Mouse (Mus musculus) embryonic facial prominence, embryonic 12.5 days (tissue): ENCODE measurements around the gene Pdap1. TPM values are rescaled to one million over a fixed set of nuclear protein-coding genes. Genes with fewer than 3 reads are reported as not detected.

Experiments
- ATAC-seq: fragments of 200-750 bp; cut with Nextera tagmentation; 2 replicates; pipeline ENCODE4 v1.8.0; 2017; ENCODE audit not compliant: insufficient number of reproducible peaks, insufficient read depth, low FRiP score, low TSS enrichment
- H3K27ac ChIP-seq: fragments of 300-500 bp; sonication (generic); 2 replicates; pipeline ENCODE4 v1.5.1; 2016; ENCODE audit warnings: mild to moderate bottlenecking
- H3K27me3 ChIP-seq: fragments of 300-500 bp; sonication (generic); 2 replicates; pipeline ENCODE4 v1.6.1; 2016; ENCODE audit warnings: mild to moderate bottlenecking, moderate library complexity
- H3K36me3 ChIP-seq: fragments of 300-500 bp; sonication (generic); 2 replicates; pipeline ENCODE4 v1.6.1; 2016; ENCODE audit warnings: mild to moderate bottlenecking
- H3K4me1 ChIP-seq: fragments of 300-500 bp; sonication (generic); 2 replicates; pipeline ENCODE4 v1.6.1; 2016
- H3K4me2 ChIP-seq: fragments of 300-500 bp; sonication (generic); replicated peaks from 2 replicates; pipeline ENCODE4 v1.6.1; 2016; ENCODE audit warnings: mild to moderate bottlenecking, moderate library complexity
- H3K4me3 ChIP-seq: fragments of 300-500 bp; sonication (generic); 2 replicates; pipeline ENCODE4 v1.5.1; 2016; ENCODE audit warnings: mild to moderate bottlenecking
- H3K9ac ChIP-seq: fragments of 300-500 bp; sonication (generic); 2 replicates; pipeline ENCODE4 v1.6.1; 2016; ENCODE audit warnings: mild to moderate bottlenecking, moderate library complexity
- H3K9me3 ChIP-seq: fragments of 300-500 bp; sonication (generic); 2 replicates; pipeline ENCODE4 v1.6.1; 2016; ENCODE audit warnings: mild to moderate bottlenecking, moderate library complexity
- WGBS: fragments of 180-500 bp; shearing (Covaris S2); methylation state at CpG from one replicate; pipeline ENCODE4 v1.1.7; 2016; 5-methylcytosine and 5-hydroxymethylcytosine counted together
- polyA plus RNA-seq: library from polyadenylated mRNA; unstranded; fragments of >200 nt; fragmentation: Nextera tagmentation; extraction: Ambion mirVana; gene quantifications from 2 replicates; pipeline ENCODE4 v1.2.1, GENCODE M21; 2016

Pdap1 gene
- polyA plus RNA-seq, 1 experiment from 2014 or later: 130 TPM

DNA sequence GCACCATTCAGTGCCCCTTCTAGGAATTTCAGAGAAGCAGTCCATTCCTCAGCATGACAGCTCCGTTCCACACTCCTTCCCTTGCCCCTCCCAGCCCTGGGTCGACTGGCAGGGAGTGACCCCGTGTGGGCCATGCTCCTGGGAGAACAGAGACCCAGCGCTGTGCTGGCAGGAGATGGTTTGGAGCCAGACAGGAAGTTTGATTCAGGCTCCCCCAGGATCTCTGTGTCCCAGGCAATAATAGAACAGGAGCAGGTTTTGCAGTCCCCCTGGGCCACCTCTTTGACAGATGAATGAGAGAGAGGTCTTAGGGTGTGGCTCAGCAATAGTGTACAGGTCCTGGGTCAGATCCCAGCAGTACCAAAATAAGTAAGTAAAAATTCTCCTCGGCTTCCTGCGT lies 22.0 kb downstream of the Pdap1 start:
- H3K9me3 ChIP-seq: no peaks in the 10 kb centered on the region
- no peak overlapping the region for H3K4me2 ChIP-seq
- no peak overlapping the region for H3K27ac ChIP-seq
- H3K4me3 ChIP-seq: no peak overlapping the region
- H3K36me3 ChIP-seq: peaks cover under 1% of the 10 kb centered on the region; the same call in 1 of the 2 replicates
- H3K9ac ChIP-seq: no peak overlapping the region
- WGBS: 50% methylated on average over 6 of the region's 6 CpGs
- ATAC-seq: no peak
- H3K4me1 ChIP-seq: peaks cover 19% of the 10 kb centered on the region; the same call in 1 of the 2 replicates
- peaks cover 6% of the 10 kb centered on the region; the same call in 1 of the 2 replicates for H3K27me3 ChIP-seq

DNA sequence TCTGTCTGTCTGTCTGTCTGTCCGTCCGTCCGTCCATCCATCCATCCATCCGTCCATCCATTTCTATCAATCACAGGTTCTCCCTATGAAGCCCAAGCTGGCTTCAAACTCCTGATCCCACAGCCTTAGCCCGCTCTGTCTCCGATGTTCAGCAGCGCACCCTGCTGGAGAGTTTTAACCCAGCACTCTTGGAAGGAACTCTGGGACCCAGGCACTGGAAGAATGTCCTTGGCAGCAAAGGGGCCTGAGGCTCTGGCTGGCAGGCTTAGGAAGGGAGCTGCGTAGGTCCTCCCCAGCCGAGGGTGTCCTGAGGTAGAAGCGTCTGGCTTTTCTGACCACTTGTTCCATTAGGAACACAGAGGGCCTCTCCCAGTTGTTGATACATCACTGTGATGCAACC lies 23.1 kb downstream of the Pdap1 start:
- Histone ChIP-seq H3K9me3 (no peaks in the 10 kb centered on the region), H3K4me2 (no peak overlapping the region), H3K27me3 (peaks cover 6% of the 10 kb centered on the region; the same call in 1 of the 2 replicates), H3K9ac (no peak overlapping the region), H3K36me3 (no peaks in the 10 kb centered on the region), H3K4me3 (no peak overlapping the region), H3K27ac (no peak overlapping the region), H3K4me1 (peaks cover 19% of the 10 kb centered on the region; the same call in 1 of the 2 replicates)
- ATAC-seq: no peak
- WGBS: 46% methylated on average over 10 of the region's 10 CpGs

DNA sequence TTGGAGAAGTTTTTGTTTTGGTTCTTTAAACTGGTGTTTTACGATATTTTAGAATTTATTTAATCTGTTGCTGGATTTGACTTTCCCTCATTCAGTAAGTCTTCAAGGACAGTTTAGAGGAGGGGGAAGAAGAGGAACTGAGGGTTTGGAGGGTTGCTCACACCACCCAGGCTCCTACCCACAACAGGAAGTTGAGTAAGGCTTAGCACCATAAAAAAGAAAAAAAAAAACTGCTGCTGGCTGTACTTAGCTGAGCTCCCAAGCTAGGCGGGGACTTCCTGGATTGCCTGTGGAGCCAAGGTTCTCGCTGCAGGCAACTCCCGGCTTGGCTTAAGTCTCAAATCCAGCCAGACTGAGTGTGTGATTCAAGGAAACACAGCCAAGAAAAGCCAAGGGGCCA lies 23.7 kb downstream of the Pdap1 start:
- no peak overlapping the region for H3K9ac ChIP-seq
- no peak for ATAC-seq
- no peak overlapping the region for H3K4me3 ChIP-seq
- H3K27me3 ChIP-seq: peaks cover 6% of the 10 kb centered on the region; the same call in 1 of the 2 replicates
- H3K36me3 ChIP-seq: no peaks in the 10 kb centered on the region
- peaks cover 19% of the 10 kb centered on the region; the same call in 1 of the 2 replicates for H3K4me1 ChIP-seq
- WGBS: 45% methylated on average over 4 of the region's 4 CpGs
- H3K4me2 ChIP-seq: no peak overlapping the region
- no peak overlapping the region for H3K27ac ChIP-seq
- no peaks in the 10 kb centered on the region for H3K9me3 ChIP-seq

DNA sequence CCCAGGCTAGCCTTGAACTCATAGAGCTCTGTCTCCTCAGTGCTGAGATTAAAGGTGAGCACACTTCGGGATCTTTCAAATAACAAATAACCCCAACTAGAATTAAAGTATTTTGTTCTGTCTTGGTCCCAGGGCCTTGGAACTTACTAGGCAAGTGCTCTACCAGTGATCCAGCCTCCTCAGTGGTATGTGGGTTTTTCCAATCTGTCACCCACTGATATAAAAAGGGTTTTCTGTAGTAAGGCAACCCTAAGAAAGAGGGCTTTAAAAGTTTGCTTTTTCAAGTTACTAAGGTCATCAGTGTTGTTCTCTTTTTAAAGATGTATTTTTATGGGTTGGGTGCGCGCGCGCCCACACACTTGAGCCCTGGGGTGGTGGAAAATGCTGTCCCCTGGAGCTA lies 24.3 kb downstream of the Pdap1 start:
- 94% methylated on average over 5 of the region's 5 CpGs for WGBS
- Histone ChIP-seq H3K9ac (no peak overlapping the region), H3K9me3 (no peaks in the 10 kb centered on the region), H3K27ac (no peak overlapping the region), H3K4me1 (peaks cover 16% of the 10 kb centered on the region; the same call in 1 of the 2 replicates), H3K4me2 (no peak overlapping the region), H3K36me3 (peaks cover 4% of the 10 kb centered on the region), H3K4me3 (no peak overlapping the region), H3K27me3 (peaks cover 6% of the 10 kb centered on the region; the same call in 1 of the 2 replicates)
- no peak for ATAC-seq

DNA sequence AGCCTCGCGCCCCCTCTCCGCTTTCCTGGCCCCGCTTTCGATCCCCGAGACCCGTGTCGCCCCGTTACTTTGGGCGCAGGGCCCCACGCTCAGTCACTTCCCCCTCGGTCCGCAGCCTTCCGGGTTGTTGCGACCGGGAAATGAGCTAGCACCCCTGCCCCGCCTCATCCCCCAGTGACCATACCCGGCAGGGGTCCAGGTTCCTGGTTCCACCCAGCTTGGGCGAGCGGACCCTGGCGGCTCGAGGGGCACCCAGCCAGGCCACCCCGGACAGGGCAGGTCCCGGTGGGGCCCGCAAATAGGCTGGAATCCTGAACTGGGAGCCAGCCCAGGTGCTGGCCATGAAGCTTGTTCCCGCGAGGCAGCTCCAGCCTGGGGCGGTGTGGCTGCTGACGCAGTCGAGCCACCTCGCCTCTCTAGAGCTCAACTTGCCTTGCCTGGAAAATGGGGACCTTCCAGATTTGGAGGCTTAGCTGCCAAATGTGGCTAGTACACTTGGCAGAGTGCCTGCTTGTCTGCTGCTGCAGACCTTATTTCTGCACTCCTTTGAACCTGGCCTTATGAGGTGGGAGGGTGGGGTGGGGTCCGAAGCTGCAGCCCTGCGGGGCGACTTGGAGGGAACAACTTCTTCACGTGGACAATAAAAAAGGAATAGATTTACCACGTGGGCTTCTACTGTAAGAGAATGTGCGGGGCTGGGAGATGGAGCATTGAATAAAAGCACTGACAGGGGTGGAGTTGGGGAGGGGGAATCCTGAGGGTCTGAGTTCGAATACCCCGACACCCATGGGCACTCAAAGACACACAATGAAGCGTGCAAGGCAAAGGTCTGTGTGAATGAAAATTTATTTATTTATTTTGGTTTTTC lies 25.2 kb downstream of the Pdap1 start:
- Histone ChIP-seq H3K4me3 (peak overlapping the region; percentile 55), H3K4me1 (0 out of 2 replicates have a peak, but pooled peaks cover 11% of the 10 kb centered on the region), H3K4me2 (peak overlapping the region; percentile 81), H3K27ac (no peak overlapping the region), H3K27me3 (peaks cover 6% of the 10 kb centered on the region; the same call in 1 of the 2 replicates), H3K36me3 (peaks cover 13% of the 10 kb centered on the region), H3K9me3 (no peaks in the 10 kb centered on the region), H3K9ac (peak overlapping the region; percentile 62)
- no peak for ATAC-seq
- 22% methylated on average over 33 of the region's 40 CpGs for WGBS

DNA sequence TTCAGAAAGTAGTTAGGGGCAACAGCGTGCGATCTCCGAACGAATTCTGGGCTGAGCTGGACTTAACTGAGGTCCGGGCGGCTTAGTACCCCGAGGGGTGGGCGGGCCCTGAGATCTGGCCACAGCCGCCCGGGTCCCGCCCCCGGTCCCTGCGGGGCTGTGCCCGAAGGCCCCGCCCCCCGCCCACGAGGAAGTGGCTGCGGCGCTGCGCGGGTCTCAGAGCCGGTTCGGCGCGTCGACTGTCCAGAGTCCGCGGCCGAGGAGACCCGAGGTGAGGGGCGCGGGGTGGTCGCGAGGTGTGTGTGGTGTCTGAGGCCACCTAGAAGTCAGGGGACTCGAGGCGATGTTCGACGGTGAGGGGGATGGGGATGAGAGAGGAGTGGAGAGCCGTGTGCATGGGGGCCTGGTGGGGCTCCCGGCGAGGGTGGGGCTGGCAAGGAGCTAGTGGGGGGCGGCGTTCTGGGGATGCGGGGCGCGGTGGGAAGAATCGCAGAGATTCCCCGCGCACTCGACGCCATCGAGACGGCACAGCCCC lies 25.9 kb downstream of the Pdap1 start, which contains the start of gene Arpc1b:
Gene Arpc1b (plus strand): TSS at position 145 of the 535 bp plus-strand sequence.
- WGBS: under 1% methylated on average over 45 of the region's 53 CpGs
- Histone ChIP-seq H3K4me2 (peak within 1 kb of the TSS; percentile 81), H3K27ac (no peak within 1 kb of the TSS), H3K9me3 (no peaks in the 10 kb centered on the region), H3K36me3 (peaks cover 20% of the 10 kb centered on the region), H3K4me1 (0 out of 2 replicates have a peak, but pooled peaks cover 11% of the 10 kb centered on the region), H3K27me3 (peaks cover 6% of the 10 kb centered on the region; the same call in 1 of the 2 replicates), H3K4me3 (peak within 1 kb of the TSS; percentile 55), H3K9ac (peak within 1 kb of the TSS; percentile 62)
- 0 out of 2 replicates have a peak, but pooled peaks have one; percentile 55 for ATAC-seq

DNA sequence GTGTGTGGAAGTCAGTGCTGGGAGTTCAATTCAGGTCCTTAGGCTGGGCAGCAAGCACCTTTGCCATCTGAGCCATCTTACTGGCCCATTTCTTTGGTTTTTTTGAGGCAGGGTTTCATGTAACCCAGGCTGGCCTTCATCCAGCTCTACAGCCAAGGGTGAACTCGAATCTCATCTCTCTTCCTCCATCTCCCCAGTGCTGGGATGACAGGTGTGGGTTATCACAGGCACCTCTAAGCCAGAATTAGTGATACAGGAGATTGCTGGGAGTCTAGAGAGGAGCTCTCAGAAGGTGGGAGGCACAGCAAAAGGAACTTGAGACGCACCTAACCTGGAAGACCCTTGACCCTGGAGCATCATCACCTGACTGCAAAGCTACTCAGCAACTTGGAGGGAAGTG lies 26.6 kb downstream of the Pdap1 start:
- Histone ChIP-seq H3K4me3 (peak overlapping the region; percentile 55), H3K9ac (no peak overlapping the region), H3K27me3 (peaks cover 6% of the 10 kb centered on the region; the same call in 1 of the 2 replicates), H3K36me3 (peaks cover 25% of the 10 kb centered on the region), H3K9me3 (no peaks in the 10 kb centered on the region), H3K4me2 (peak overlapping the region; percentile 81), H3K27ac (no peak overlapping the region), H3K4me1 (0 out of 2 replicates have a peak, but pooled peaks cover 11% of the 10 kb centered on the region)
- no peak for ATAC-seq
- 44% methylated on average over 2 of the region's 2 CpGs for whole genome bisulfite sequencing

DNA sequence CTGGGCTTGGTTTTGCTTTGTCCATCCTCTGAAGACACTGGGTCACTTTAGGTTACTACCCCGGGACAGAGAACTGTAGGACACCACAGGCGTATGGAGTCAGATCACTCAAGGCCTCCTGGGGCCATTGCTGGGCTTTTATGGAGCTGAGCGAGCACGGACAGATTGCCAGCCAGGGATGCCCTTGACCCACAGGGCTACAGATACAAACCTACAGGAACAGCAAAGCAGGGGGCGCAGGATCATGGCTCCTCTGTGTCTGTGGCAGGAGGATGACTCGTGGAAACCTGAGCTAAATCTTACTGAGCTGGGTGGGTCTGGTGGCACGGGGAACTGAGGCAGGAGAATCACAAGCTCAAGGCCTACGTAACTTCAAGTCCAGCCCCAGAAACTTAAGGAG lies 27.5 kb downstream of the Pdap1 start:
- 77% methylated on average over 8 of the region's 8 CpGs for WGBS
- Histone ChIP-seq H3K9me3 (no peaks in the 10 kb centered on the region), H3K4me3 (no peak overlapping the region), H3K4me1 (0 out of 2 replicates have a peak, but pooled peaks cover 11% of the 10 kb centered on the region), H3K4me2 (no peak overlapping the region), H3K9ac (no peak overlapping the region), H3K36me3 (peaks cover 34% of the 10 kb centered on the region), H3K27me3 (peaks cover 6% of the 10 kb centered on the region; the same call in 1 of the 2 replicates), H3K27ac (no peak overlapping the region)
- no peak for ATAC-seq

DNA sequence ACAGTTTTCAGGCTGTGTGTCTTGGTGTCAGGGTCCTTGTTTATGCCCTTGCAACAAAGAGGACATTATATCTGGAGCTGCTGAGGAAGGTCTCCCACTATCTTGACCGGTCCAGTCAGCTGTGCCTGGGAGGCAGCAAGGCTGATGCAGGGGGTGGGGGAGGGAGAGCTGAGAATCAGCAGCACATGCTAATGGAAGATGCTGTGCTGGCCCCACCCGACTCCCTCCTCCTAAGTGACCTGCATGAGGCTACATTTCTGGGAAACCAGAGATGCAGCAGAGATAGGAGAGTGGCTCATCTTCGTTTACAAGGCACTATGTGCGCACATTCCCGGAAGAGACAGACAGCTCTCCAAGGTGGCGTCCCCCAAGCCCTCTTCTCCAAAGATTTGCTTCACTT lies 29.6 kb downstream of the Pdap1 start:
- Histone ChIP-seq H3K9ac (no peak overlapping the region), H3K27me3 (peaks cover 6% of the 10 kb centered on the region; the same call in 1 of the 2 replicates), H3K4me2 (no peak overlapping the region), H3K4me1 (0 out of 2 replicates have a peak, but pooled peaks cover 11% of the 10 kb centered on the region), H3K9me3 (no peaks in the 10 kb centered on the region), H3K36me3 (peaks cover 55% of the 10 kb centered on the region), H3K27ac (no peak overlapping the region), H3K4me3 (no peak overlapping the region)
- no peak for ATAC-seq
- 81% methylated on average over 6 of the region's 6 CpGs for WGBS

DNA sequence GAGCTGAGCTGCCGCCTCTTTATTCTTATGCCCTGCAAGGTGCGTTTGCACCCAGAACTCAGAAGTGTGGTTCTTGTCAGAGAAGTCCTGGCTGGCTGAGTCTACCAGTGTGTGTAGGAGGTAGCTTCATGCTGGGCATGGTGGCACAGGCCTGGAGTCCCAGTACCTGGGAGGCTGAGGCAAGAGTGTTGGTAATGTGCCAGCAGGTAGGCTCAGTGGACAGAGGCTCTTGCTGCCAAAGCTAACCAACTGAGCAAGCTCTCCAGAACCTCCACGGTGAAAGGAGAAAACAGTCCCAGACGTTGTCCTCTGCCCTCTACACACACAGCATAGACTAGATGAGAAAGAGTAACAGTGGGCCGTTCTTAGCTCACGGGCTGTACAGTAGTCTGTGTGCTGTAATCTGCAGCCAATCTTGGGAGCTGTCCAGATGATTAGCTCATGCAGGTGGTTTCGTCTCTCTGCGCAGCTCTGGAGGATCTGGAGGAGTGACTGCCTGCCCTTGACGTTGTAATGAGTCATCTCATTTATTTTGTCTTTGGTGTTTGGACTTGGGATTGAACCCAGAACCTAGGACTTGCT lies 34.3 kb downstream of the Pdap1 start:
- ATAC-seq: no peak
- Histone ChIP-seq H3K4me2 (no peak overlapping the region), H3K9ac (no peak overlapping the region), H3K4me1 (no peaks in the 10 kb centered on the region), H3K9me3 (no peaks in the 10 kb centered on the region), H3K36me3 (peaks cover 96% of the 10 kb centered on the region), H3K27ac (no peak overlapping the region), H3K4me3 (no peak overlapping the region), H3K27me3 (no peaks in the 10 kb centered on the region)
- 93% methylated on average over 9 of the region's 9 CpGs for WGBS

DNA sequence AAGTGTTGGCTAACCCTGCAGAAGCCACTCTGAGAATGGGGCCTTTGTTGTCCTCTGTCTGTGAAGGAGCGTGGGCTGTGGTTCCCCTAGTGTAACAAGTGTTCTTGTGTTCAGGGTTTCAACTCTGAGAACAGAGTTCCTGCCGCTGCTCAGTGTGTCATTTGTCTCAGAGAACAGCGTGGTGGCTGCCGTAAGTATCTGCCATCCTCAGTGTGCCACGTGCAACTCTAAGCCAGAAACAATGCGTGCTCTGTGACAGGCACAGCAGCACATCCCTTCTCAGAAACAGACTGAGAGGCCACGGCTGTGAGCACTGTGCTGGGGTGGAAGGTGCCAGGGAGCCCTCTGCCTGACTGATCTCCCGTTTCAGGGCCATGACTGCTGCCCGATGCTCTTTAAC lies 35.7 kb downstream of the Pdap1 start:
- 46% methylated on average over 9 of the region's 9 CpGs for WGBS
- peaks cover 96% of the 10 kb centered on the region for H3K36me3 ChIP-seq
- no peak overlapping the region for H3K4me3 ChIP-seq

More for the DNA sequence above, 35.7 kb downstream of the Pdap1 start:
- no peaks in the 10 kb centered on the region for H3K4me1 ChIP-seq
- H3K9me3 ChIP-seq: no peaks in the 10 kb centered on the region
- ATAC-seq: no peak
- no peak overlapping the region for H3K27ac ChIP-seq
- H3K9ac ChIP-seq: no peak overlapping the region
- no peak overlapping the region for H3K4me2 ChIP-seq
- no peaks in the 10 kb centered on the region for H3K27me3 ChIP-seq
